Mouse (Mus musculus): ENCODE measurements around the gene Nr2c2ap. TPM values are rescaled to one million over a fixed set of nuclear protein-coding genes. Genes with fewer than 3 reads are reported as not detected.

The Nr2c2ap gene
- polyA plus RNA-seq, 1 experiment from 2014 or later = 18.7 TPM

DNA sequence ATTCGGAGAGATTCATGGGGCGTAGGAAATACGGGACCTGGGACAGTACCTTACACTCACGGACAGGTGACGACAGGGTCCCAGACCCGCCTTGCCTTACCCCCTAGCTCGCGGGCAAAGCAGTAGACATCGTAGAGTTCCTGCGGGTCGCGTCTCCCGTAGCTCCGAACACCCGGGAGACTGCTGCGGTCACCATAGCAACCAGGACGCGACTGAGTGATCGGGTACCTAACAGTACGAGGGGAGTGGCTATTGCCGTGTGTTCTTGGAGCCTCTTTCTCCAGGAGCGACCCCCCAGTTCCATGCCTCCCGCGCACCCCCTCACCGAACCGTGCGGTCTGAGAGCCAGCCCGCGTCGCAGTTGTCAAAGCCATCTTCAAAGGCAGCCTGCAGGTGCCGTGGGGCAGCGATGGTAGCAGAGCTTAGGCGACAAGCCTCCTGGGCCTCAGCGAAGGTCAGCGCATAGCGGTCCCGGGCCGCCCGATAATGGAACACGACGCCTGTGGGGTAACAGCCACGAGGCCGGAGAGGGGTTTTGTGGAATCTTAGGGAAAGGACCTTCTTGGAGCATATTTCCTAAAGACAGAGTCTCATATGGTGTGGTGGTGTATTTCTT, 18.6 kb upstream of the Nr2c2ap start:
- H3K36me3 ChIP-seq (ENCODE audit: control insufficient read depth, insufficient read depth, low read length) = no peaks in the 10 kb centered on the region
- 8% methylated on average over 43 of the region's 43 CpGs for WGBS
- no peak overlapping the region for H3K4me3 ChIP-seq (ENCODE audit: low read depth, low read length)
- peak; percentile 44; the same call in 1 of the 2 replicates for ATAC-seq (ENCODE audit: low read depth)
- DNase-seq (ENCODE audit: low spot score) = no peak
- H3K9ac ChIP-seq (ENCODE audit: low read depth, low read length) = no peak overlapping the region
- no peak overlapping the region for H3K4me2 ChIP-seq (ENCODE audit: low read depth, low read length)
- H3K27me3 ChIP-seq (replicated peaks; ENCODE audit: control insufficient read depth, insufficient read depth, low read length) = peaks cover 75% of the 10 kb centered on the region
- H3K9me3 ChIP-seq (ENCODE audit: control insufficient read depth, low read length) = no peaks in the 10 kb centered on the region
- H3K27ac ChIP-seq (replicated peaks; ENCODE audit: low read depth, low read length) = no peak overlapping the region
- 0 out of 2 replicates have a peak, but pooled peaks cover 4% of the 10 kb centered on the region for H3K4me1 ChIP-seq (ENCODE audit: control insufficient read depth, insufficient read depth, low read length)

DNA sequence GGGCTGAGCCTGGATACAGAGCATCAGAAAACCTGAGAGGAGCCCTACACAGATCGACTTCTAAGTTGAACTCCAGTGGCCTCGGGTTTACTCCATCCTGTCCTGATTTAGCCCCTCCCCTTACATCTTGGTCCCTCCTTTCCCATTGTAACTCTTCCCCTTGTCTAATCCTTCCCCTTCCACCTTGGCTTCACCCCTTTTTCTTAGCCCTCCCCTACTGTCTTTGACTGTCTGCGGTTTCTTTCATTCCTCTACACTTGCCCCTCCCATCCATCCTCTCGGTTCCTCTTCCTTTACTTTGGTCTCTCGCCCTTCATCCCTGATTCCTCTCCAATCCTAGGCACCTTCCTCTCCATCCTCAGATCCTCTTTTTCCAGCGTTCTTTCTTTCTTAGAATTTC, 16.6 kb upstream of the Nr2c2ap start:
- H3K4me2 ChIP-seq (ENCODE audit: low read depth, low read length) = no peak overlapping the region
- H3K9me3 ChIP-seq (ENCODE audit: control insufficient read depth, low read length) = no peaks in the 10 kb centered on the region
- DNase-seq (ENCODE audit: low spot score) = no peak
- no peak overlapping the region for H3K9ac ChIP-seq (ENCODE audit: low read depth, low read length)
- no peak for ATAC-seq (ENCODE audit: low read depth)
- H3K27ac ChIP-seq (replicated peaks; ENCODE audit: low read depth, low read length) = no peak overlapping the region
- 0 out of 2 replicates have a peak, but pooled peaks cover 4% of the 10 kb centered on the region for H3K4me1 ChIP-seq (ENCODE audit: control insufficient read depth, insufficient read depth, low read length)
- peaks cover 95% of the 10 kb centered on the region for H3K27me3 ChIP-seq (replicated peaks; ENCODE audit: control insufficient read depth, insufficient read depth, low read length)
- H3K4me3 ChIP-seq (ENCODE audit: low read depth, low read length) = no peak overlapping the region
- no peaks in the 10 kb centered on the region for H3K36me3 ChIP-seq (ENCODE audit: control insufficient read depth, insufficient read depth, low read length)
- 14% methylated on average over 6 of the region's 6 CpGs for WGBS

DNA sequence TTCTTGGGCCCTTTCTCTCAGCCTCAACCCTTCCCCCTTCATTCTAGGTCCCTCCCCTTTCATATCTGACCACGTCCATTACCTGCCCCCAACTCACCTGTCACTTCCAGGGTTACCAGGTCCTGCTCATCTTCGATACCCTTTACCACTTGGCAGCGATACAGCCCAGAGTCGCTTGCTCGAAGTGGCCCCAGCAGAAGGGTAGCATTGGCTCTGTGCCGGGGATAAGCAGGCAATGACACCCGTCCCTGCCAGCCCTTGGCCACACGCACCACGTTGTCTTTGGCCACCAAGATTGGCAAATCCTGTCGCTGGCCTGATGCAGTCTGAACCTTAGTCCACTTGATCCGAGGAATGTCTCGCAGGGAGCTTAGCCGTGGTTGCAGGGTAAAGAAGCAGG, 16.2 kb upstream of the Nr2c2ap start:
- H3K27ac ChIP-seq (replicated peaks; ENCODE audit: low read depth, low read length) = no peak overlapping the region

DNA sequence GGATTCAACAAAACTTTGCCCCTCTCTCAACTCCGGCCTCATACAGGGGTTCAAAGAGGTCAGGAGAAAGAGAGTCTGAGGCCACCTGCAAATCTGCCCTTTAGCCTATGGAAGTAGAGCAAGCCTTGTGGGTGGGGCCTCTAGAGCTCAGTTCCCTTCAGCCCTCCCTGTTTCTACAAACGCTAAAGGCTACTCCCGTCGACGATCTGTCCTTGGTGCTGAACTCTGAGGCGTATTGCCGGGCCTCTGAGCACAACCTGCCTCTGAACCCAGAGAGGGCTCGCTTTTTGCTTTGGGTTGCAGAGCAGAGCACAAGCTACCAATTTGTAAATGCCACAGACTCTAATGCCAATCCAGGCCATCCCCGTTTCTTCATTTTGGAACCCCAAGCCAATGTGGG, 13.5 kb upstream of the Nr2c2ap start:
- Histone ChIP-seq H3K27me3 (replicated peaks; ENCODE audit: control insufficient read depth, insufficient read depth, low read length) (peaks cover 78% of the 10 kb centered on the region), H3K4me1 (ENCODE audit: control insufficient read depth, insufficient read depth, low read length) (no peaks in the 10 kb centered on the region), H3K36me3 (ENCODE audit: control insufficient read depth, insufficient read depth, low read length) (no peaks in the 10 kb centered on the region), H3K27ac (replicated peaks; ENCODE audit: low read depth, low read length) (no peak overlapping the region), H3K9ac (ENCODE audit: low read depth, low read length) (no peak overlapping the region), H3K4me3 (ENCODE audit: low read depth, low read length) (no peak overlapping the region), H3K9me3 (ENCODE audit: control insufficient read depth, low read length) (no peaks in the 10 kb centered on the region), H3K4me2 (ENCODE audit: low read depth, low read length) (no peak overlapping the region)
- 7% methylated on average over 9 of the region's 9 CpGs for WGBS
- DNase-seq (ENCODE audit: low spot score) (peak; percentile 72), ATAC-seq (ENCODE audit: low read depth) (no peak)

More for the DNA sequence above, 16.2 kb upstream of the Nr2c2ap start:
- ATAC-seq (ENCODE audit: low read depth) (no peak), DNase-seq (ENCODE audit: low spot score) (no peak)
- H3K9me3 ChIP-seq (ENCODE audit: control insufficient read depth, low read length) = no peaks in the 10 kb centered on the region
- 69% methylated on average over 13 of the region's 13 CpGs for WGBS
- H3K36me3 ChIP-seq (ENCODE audit: control insufficient read depth, insufficient read depth, low read length) = no peaks in the 10 kb centered on the region
- H3K4me2 ChIP-seq (ENCODE audit: low read depth, low read length) = no peak overlapping the region
- H3K27me3 ChIP-seq (replicated peaks; ENCODE audit: control insufficient read depth, insufficient read depth, low read length) = peaks cover 98% of the 10 kb centered on the region
- no peak overlapping the region for H3K4me3 ChIP-seq (ENCODE audit: low read depth, low read length)
- no peak overlapping the region for H3K9ac ChIP-seq (ENCODE audit: low read depth, low read length)
- 0 out of 2 replicates have a peak, but pooled peaks cover 4% of the 10 kb centered on the region for H3K4me1 ChIP-seq (ENCODE audit: control insufficient read depth, insufficient read depth, low read length)

DNA sequence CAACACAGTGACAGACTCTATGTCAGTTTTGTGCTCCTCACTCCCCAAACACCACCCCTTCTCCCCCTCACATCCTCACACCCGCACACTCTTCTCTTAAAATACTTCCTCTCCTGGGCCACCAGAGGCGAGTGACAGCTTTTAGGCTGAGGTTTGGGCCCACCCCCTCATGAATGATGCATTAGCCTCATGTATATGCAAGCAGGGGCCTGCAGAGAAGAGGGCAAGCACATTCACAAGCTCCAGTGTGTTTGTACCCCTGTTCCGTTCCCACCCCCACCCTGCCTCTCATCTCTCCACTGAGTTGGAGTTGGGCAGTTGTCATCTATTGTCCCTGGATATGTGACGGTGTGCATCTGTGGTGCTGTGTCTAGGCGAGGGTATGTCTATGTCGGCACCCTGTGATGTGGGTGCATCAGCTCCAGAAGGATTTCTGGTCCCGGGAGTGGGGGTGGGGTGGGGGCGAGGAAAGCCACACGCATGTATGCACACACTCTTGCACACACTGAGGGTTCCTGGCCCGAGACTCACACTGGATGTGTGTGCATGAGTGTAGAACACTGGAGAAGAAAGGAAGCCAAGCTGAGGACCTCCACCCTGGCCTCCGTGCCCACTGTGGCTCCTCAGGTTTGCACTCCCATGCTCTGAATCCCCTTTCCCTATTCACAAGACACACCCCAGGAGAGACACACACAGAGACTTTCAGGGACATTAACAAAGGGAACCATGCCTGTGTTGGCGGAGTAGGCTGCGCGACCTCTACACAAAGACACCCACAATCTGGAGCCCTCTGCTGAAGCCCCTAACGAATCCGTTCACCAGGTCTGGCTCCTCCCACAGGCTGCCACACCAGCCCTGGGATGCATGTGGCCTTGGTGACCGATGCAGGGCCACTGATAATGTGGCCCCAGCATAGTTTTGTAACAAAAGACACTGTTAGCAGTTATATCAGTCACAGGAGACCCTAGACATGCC, 12.1 kb upstream of the Nr2c2ap start:
- Histone ChIP-seq H3K27me3 (replicated peaks; ENCODE audit: control insufficient read depth, insufficient read depth, low read length) (peaks cover 64% of the 10 kb centered on the region), H3K36me3 (ENCODE audit: control insufficient read depth, insufficient read depth, low read length) (no peaks in the 10 kb centered on the region), H3K9ac (ENCODE audit: low read depth, low read length) (no peak overlapping the region), H3K4me2 (ENCODE audit: low read depth, low read length) (peak overlapping the region; percentile 6; the same call in 1 of the 2 replicates), H3K4me3 (ENCODE audit: low read depth, low read length) (no peak overlapping the region; the same call in 1 of the 2 replicates), H3K27ac (replicated peaks; ENCODE audit: low read depth, low read length) (no peak overlapping the region), H3K9me3 (ENCODE audit: control insufficient read depth, low read length) (no peaks in the 10 kb centered on the region), H3K4me1 (ENCODE audit: control insufficient read depth, insufficient read depth, low read length) (no peaks in the 10 kb centered on the region)
- DNase-seq (ENCODE audit: low spot score) (no peak), ATAC-seq (ENCODE audit: low read depth) (peak; percentile 28; the same call in 1 of the 2 replicates)
- whole genome bisulfite sequencing = 10% methylated on average over 17 of the region's 17 CpGs

DNA sequence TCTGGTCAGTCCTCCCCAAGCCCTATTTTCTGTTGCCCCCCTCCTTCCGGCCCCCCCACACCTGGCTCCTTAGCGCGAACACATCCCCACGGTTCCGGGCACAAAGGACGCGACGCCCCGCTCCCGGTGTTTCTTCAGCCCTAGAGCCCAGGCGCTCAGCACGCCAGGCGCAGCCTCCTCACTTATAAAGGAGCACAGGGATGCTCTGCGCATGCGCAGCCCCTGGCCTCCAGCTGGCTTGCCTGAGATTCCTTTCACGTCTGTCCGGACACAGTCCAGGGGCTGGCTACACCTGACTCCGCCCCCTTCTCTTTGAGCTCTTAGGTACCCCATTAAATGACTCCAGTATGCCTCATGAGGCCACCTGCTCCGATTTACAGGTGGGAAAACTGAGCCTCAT, 10.5 kb upstream of the Nr2c2ap start, which contains the start of gene Ncan:
Gene Ncan, minus strand, starts transcription at position 207 of the 400 bp plus-strand sequence.
- H3K36me3 ChIP-seq (ENCODE audit: control insufficient read depth, insufficient read depth, low read length) = no peaks in the 10 kb centered on the region
- H3K4me1 ChIP-seq (ENCODE audit: control insufficient read depth, insufficient read depth, low read length) = no peaks in the 10 kb centered on the region
- peak within 1 kb of the TSS; percentile 19 for H3K4me3 ChIP-seq (ENCODE audit: low read depth, low read length)
- DNase-seq (ENCODE audit: low spot score) (peak; percentile 86), ATAC-seq (ENCODE audit: low read depth) (peak; percentile 65)
- H3K4me2 ChIP-seq (ENCODE audit: low read depth, low read length) = peak within 1 kb of the TSS; percentile 48
- H3K9me3 ChIP-seq (ENCODE audit: control insufficient read depth, low read length) = no peaks in the 10 kb centered on the region
- 1% methylated on average over 19 of the region's 19 CpGs for WGBS
- H3K9ac ChIP-seq (ENCODE audit: low read depth, low read length) = peak within 1 kb of the TSS; percentile 51
- H3K27ac ChIP-seq (replicated peaks; ENCODE audit: low read depth, low read length) = no peak within 1 kb of the TSS
- H3K27me3 ChIP-seq (replicated peaks; ENCODE audit: control insufficient read depth, insufficient read depth, low read length) = peaks cover 47% of the 10 kb centered on the region

DNA sequence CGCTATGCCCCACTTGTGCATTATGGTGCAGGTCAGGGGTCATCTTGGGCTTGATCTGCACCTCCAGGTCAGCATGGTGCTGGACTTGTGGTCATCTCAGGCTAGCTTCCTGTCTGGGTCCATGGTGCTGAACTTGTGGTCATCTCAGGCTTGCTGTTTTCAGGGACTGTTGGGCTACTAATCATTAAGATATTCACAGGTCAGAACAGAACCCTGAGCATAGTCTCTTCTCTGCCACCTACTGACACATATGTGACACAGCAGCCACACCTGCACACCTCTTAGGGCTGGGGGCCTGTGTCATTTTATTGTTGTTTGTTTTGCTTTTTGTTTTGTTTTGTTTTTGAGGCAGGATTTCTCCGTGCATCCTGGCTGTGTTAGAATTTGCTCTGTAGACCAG, 8.3 kb upstream of the Nr2c2ap start:
- Histone ChIP-seq H3K4me1 (ENCODE audit: control insufficient read depth, insufficient read depth, low read length) (no peaks in the 10 kb centered on the region), H3K4me3 (ENCODE audit: low read depth, low read length) (no peak overlapping the region), H3K36me3 (ENCODE audit: control insufficient read depth, insufficient read depth, low read length) (no peaks in the 10 kb centered on the region), H3K9me3 (ENCODE audit: control insufficient read depth, low read length) (no peaks in the 10 kb centered on the region), H3K27ac (replicated peaks; ENCODE audit: low read depth, low read length) (no peak overlapping the region), H3K4me2 (ENCODE audit: low read depth, low read length) (no peak overlapping the region), H3K27me3 (replicated peaks; ENCODE audit: control insufficient read depth, insufficient read depth, low read length) (peaks cover 28% of the 10 kb centered on the region), H3K9ac (ENCODE audit: low read depth, low read length) (no peak overlapping the region)
- 58% methylated on average over 2 of the region's 2 CpGs for WGBS
- DNase-seq (ENCODE audit: low spot score) (no peak), ATAC-seq (ENCODE audit: low read depth) (no peak)

DNA sequence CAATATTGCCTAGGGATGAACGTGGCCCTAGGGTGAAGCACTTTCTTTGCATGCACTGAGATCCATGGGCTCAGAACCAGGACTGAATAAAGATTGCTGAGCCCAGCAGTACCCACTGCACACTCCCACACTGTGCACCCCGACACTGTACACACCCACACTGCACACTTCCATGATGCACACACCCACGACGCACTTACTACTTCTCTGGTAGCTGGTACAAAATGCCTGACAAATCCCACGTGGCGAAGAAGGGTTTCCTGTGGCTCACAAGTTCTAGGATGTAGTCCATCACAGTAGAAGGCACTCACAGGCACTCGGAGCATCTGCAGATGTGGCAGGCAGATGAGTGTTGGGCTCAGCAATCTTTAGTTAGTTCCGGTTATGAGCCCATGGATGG, 6.1 kb upstream of the Nr2c2ap start:
- H3K4me3 ChIP-seq (ENCODE audit: low read depth, low read length) = no peak overlapping the region
- 65% methylated on average over 8 of the region's 8 CpGs for WGBS
- H3K4me1 ChIP-seq (ENCODE audit: control insufficient read depth, insufficient read depth, low read length) = no peaks in the 10 kb centered on the region
- H3K36me3 ChIP-seq (ENCODE audit: control insufficient read depth, insufficient read depth, low read length) = no peaks in the 10 kb centered on the region
- peaks cover 6% of the 10 kb centered on the region for H3K27me3 ChIP-seq (replicated peaks; ENCODE audit: control insufficient read depth, insufficient read depth, low read length)
- no peak overlapping the region for H3K4me2 ChIP-seq (ENCODE audit: low read depth, low read length)
- H3K9me3 ChIP-seq (ENCODE audit: control insufficient read depth, low read length) = no peaks in the 10 kb centered on the region
- no peak overlapping the region for H3K9ac ChIP-seq (ENCODE audit: low read depth, low read length)
- no peak overlapping the region for H3K27ac ChIP-seq (replicated peaks; ENCODE audit: low read depth, low read length)
- ATAC-seq (ENCODE audit: low read depth) = no peak
- no peak for DNase-seq (ENCODE audit: low spot score)
